In genomic region chr2:137784091-137784490, GRCm38 (mm10) we compare ENCODE assay signal across 17 mouse cellular contexts.
"Had no signal": no experiment of that assay in that cellular context is flagged by ENCODE, and none has a peak within 500 bp of the region (broad histone marks: within the 10 kb centered on the region; RNA-seq: fewer than 3 reads in every experiment).

No protein-coding gene starts in this region.

- H3K27me3 ChIP-seq: lung, embryonic 15.5 days; megakaryocyte, embryonic 14.5 days; midbrain, embryonic 13.5 days; midbrain, embryonic 15.5 days; neural tube, embryonic 12.5 days; stomach, embryonic 15.5 days had no signal

- H3K4me2 ChIP-seq: lung, embryonic 15.5 days; midbrain, embryonic 11.5 days; midbrain, embryonic 13.5 days; midbrain, embryonic 15.5 days; neural tube, embryonic 12.5 days; stomach, embryonic 15.5 days had no signal

- H3K9ac ChIP-seq: lung, embryonic 15.5 days; midbrain, embryonic 13.5 days; midbrain, embryonic 15.5 days; neural tube, embryonic 12.5 days; stomach, embryonic 15.5 days had no signal

- H3K9me3 ChIP-seq: lung, embryonic 15.5 days; megakaryocyte, embryonic 14.5 days; midbrain, embryonic 13.5 days; midbrain, embryonic 15.5 days; neural tube, embryonic 12.5 days; stomach, embryonic 15.5 days had no signal

- DNase-seq: lung, adult 2 months; lung, postnatal 14 days; lung, postnatal 36 days; right cerebral cortex, postnatal 14 days; thymus, adult 2 months; thymus, postnatal 25 days; thymus, postnatal 4 days had no signal

- H3K27ac ChIP-seq: lung, embryonic 15.5 days; macrophage; midbrain, embryonic 13.5 days; midbrain, embryonic 15.5 days; neural tube, embryonic 12.5 days; stomach, embryonic 15.5 days; stomach, postnatal 0 days had no signal

- H3K36me3 ChIP-seq: lung, embryonic 15.5 days; midbrain, embryonic 13.5 days; midbrain, embryonic 15.5 days; neural tube, embryonic 12.5 days; stomach, embryonic 15.5 days had no signal

- ATAC-seq: lung, postnatal 0 days; midbrain, embryonic 13.5 days; midbrain, embryonic 15.5 days had no signal

- H3K4me1 ChIP-seq: lung, embryonic 15.5 days; megakaryocyte, embryonic 14.5 days; midbrain, embryonic 13.5 days; midbrain, embryonic 15.5 days; neural tube, embryonic 12.5 days; stomach, embryonic 15.5 days had no signal

- H3K4me3 ChIP-seq: lung, embryonic 15.5 days; megakaryocyte, embryonic 14.5 days; midbrain, embryonic 13.5 days; midbrain, embryonic 15.5 days; neural tube, embryonic 12.5 days; stomach, embryonic 15.5 days had no signal
